Mouse (Mus musculus): ENCODE results near the gene Osbpl10.
"Not testable (repeated sequence)": the region's sequence is repeated elsewhere in the genome, so short reads cannot be mapped to it uniquely, and the experiment has no call there.

Osbpl10 gene

DNA sequence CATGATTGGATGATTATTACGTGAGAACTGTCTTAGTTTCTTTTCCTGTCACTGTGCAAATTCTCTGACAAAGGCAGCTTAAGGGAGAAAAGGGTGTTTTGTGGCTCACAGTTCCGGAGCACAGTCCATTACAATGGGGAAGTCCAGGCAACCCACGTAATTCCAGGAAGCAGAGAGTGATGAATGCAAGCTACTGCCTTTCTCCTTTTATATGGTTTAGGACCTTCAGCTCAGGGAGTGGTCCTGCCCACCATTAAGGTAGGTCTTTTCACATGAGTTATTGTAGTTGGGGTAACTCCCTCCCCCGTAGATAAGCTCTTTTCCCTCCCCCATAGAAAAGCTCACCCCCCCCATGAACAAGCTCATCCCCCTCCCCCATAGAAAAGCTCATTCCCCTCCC lies 52.2 kb downstream of the Osbpl10 start:
- no peak for DNase-seq (ENCODE audit: inconsistent age in 2 of 2, low spot score in 1 of 2)

DNA sequence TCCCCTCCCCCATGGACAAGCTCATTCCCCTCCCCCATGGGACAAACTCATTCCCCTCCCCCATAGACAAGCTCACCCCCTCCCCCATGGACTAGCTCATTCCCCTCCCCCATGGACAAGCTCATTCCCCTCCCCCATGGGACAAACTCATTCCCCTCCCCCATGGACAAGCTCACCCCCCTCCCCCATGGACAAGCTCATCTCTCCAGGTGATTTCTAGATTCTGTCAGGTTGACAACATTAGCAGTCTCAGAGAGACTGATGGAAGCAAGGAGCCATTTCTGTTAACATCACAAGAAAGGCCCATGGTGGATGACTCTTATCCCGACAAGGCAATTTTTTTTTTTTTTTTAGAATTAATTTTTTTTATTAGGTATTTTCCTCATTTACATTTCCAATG lies 52.7 kb downstream of the Osbpl10 start:
- not testable (repeated sequence) for DNase-seq (ENCODE audit: inconsistent age in 2 of 2, low spot score in 1 of 2)

DNA sequence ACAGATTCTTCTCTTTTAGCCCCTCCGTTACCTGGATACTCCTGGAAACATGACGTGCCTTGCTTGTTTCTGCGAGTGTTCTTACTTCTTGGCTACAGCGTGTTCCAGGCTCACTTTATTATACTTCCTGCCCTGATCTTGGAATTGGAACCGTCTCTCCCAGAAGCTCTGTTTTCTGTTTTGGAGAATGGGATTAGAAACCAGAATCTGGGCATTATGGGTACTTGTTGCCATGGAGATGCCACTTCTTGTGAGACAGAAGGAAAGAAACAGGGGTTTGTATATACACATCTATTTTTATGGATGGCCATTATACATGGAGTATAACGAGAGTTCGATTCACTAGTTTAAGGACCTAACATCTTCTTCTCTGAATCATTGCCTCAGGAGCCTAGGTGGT lies 54.4 kb downstream of the Osbpl10 start:
- no peak for DNase-seq (ENCODE audit: inconsistent age in 2 of 2, low spot score in 1 of 2)

DNA sequence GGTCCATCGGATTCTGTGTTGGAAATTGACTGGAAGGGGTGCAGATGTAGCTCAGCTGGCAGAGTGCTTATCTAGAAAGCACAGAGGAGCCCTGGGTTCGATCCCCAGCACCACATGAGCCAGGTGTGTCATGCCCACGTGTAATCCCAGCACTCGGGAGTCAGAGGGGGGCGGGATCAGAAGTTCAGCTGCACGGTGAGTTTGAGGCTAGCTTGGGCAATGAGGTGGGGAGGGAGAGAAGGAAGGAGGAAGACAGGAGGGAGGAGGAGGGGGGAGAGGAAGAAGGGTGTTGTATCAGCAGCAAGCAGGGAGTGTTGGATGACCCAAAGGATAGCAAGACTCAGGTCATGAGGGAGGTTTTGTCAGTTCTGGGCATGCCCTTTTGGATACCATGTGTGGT lies 55.9 kb downstream of the Osbpl10 start:
- DNase-seq (ENCODE audit: inconsistent age in 2 of 2, low spot score in 1 of 2), result no peak

DNA sequence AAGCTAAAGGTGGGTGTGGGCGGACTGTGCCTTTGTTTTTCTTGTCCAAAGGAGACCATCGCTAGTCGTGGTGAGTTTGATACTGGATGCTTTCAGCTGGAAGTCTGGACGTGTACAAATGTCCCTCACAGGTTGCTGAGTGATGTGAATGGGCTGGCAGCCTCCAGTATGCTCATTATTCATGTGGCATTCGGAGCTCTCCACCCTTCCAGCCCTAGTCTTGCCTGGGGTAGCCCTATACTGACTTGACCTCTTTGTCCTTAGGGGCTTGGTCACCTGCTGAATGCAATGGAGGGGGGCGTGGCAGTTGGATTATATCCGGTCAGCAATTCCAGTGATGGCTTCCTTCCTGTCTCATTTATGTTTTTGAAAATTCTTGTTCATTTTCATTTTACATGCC lies 56.4 kb downstream of the Osbpl10 start:
- DNase-seq (ENCODE audit: inconsistent age in 2 of 2, low spot score in 1 of 2), result no peak

DNA sequence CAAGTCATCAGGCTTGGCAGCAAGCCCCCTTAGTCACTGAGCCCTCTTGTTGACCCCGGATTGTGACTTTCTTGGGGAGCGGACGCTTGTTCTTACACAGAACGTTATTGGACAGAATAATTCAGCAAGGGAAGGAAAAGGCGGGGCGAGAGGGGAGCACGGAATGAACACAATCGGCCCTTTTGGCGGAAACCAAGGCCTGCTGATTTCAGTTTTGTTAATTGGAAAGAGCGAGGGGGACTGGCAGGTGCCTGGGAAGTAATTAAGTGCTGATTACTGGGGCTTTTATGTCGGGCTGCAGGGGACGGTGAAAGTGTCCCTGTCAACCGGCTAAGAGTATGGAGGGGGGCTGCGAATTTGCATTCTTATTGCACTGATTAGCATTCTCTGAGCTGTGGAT lies 59.8 kb downstream of the Osbpl10 start:
- no peak for DNase-seq (ENCODE audit: inconsistent age in 2 of 2, low spot score in 1 of 2)

DNA sequence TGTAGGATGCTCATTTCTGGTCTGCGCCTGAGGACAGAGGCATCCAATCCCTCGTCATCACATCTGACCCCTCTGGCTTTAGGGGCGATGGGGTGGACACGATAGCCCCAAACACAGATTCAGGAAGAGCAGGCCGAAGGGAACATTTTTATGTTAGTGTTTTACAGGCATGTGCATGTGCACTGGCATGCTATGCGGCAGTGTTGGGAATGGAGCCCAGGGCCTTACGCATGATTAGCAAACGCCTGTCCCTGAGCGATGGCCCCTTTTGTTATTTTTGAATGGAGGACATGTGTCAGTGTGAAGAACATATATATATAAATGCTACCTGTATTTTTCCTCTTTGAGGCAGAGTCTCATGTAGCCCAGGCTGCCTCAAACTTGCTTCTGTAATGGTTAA lies 60.3 kb downstream of the Osbpl10 start:
- no peak for DNase-seq (ENCODE audit: inconsistent age in 2 of 2, low spot score in 1 of 2)

DNA sequence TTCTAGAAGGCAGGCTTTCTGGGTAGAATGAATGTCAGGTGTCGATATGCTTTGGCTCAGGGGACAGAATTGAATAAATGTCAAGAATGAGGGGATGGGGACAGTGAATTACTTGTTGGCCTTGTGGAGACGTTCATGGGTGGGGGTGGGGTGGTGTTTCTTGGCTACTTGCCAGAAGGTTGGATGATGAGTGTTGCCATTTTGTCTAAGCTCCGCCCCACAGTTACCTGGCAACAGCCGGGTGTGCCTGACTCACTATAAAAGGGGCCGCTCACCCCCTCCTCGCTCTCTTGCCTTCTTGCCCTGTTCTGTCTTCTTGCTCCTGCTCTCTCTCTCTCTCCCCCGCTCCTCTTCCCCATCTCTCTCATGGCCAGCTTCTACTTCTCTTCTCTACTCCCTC lies 60.9 kb downstream of the Osbpl10 start:
- no peak for DNase-seq (ENCODE audit: inconsistent age in 2 of 2, low spot score in 1 of 2)

DNA sequence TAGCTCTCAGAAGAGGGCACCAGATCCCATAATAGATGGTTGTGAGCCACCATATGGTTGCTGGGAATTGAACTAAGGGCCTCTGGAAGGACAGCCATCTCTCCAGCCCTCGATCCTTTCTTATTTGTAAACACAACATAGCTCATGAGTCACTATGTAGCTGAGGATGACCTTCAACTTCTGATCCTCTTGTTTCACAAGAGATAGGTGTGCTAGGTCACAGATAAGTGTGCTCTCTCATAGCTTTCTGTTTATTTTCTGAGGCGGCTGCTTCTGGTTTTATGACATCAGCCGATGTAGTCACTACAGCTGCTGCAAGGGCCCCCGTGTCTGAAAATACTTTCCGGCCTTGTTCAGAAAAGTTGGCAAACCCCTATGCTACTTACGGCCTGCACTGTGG lies 64.2 kb downstream of the Osbpl10 start:
- DNase-seq (ENCODE audit: inconsistent age in 2 of 2, low spot score in 1 of 2), result no peak

DNA sequence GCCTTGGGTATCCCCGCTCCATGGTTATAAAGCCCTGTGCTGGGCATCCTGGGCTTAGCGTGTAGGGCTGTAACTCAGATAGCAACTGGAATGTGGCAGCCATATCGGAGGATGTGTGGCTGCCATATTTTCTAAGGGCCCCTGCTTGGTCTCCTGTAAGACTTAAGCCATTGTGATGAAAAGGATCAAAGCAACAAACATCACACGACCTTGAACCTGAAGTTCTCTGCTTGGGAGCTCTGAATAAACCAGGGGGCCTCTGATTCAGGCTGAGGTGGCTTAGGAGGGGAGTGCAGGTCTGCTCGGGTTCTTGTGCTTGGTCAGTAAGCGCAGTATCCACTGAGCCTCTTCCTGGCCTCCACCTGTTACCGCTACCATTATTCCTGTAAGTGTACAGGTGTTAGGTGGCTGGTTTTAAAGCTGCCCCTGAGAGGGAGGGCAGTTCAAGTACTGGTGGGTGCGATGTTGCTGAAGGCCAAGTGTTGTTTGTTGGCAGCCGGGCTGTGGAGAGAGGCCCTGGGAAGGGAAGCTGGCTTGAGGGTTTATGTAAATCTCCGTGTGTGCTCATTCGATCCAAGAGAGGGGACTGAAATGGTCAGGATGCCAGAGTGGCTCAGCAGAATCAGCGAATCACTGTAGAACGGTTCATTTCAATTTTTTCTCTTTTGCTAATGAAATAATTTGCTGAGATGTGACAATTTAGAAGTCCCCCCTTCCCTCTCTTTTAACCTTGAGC lies 64.8 kb downstream of the Osbpl10 start:
- no peak for DNase-seq (ENCODE audit: inconsistent age in 2 of 2, low spot score in 1 of 2)

DNA sequence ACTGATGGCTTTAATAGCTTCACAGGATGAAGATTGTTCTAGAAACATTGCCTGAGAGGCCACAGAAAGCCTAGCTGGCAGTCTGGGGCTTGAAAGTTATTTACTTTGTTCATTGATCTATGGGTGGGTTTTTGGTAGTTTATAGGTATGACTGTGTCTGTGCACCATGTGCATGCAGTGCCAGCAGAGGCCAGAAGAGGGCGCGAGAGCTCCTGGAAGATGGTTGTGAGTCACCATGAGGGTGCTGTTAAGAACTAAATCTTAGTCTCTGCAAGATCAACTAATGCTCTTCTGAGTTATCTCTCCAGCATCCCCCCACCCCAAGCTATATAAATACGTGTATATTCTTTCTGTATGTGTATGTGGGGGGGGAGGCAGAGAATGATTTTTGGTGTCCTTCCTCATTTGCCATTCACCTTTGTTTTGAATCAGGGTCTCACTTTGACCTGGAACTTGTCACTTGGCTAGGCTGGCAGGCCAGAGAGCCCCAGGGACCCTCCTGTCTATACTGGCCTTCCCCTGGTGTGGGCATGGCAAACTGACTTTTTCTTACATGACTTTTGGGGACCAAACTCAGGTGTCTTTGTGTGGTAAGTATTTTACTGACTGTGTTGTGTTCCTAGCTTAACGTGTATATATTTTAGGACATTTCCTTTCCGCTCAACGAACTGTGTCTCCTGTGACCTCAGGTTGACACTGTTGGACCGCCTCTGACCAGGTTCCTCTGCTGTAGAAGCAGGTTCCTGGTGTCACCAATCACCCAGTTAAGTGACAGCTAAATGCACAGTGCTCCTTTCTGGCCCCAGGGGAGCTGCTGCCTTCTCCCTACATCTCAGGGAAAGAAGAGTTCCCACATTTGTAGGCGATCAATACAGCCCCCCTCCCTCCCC lies 65.8 kb downstream of the Osbpl10 start:
- no peak for DNase-seq (ENCODE audit: inconsistent age in 2 of 2, low spot score in 1 of 2)

DNA sequence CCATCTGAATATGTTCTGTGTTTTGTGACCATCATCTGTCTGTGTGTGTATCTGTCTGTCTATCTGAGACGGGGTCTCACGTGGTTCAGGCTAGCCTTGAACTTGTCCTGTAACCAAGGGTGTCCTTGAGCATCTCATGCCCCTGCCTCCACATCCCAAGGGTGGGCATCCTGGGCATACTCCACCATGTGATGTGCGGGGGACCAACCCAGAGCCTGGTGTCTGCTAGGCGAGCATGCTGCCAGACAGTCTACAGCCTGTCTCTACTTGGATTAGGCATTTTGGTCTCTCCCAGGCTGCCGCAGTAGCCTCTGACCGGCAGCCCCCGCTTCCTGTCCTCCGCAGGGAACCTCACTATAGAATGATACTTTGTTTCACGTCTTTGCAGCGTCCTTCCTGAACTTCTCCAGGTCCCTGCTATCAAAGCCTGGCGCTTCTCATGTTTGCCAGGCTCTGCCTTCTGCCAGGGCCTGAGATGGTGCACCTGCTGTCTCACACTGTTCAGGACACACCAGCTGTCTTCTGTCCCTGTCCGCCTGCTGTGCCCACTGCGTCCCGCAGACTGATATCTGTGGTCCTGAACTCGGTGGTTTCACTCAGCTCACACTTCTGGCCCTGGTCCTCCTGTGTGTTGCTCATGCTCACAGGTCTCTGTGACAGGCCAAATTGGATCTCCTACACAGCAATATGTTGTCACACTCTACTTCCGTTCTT lies 66.9 kb downstream of the Osbpl10 start:
- no peak for DNase-seq (ENCODE audit: inconsistent age in 2 of 2, low spot score in 1 of 2)

DNA sequence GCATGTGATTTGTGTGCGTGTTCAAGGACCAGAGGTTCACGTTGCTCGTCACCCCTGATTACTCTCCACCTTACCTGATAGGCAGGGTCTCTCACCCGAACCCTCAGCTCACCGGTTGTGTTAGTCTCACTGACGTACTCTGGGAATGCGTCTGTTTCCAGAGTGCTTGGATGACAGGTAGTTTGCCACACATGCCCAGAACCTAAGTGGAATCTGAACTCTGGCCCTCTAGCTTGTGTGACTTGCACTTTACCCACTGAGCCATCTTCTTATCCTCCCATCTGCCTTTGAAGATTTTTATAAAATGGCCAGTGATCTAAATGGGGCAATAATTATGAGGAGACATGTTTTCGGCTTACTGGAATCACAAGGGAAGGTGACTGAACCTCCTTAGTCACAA lies 68.3 kb downstream of the Osbpl10 start:
- DNase-seq (ENCODE audit: inconsistent age in 2 of 2, low spot score in 1 of 2), result no peak

DNA sequence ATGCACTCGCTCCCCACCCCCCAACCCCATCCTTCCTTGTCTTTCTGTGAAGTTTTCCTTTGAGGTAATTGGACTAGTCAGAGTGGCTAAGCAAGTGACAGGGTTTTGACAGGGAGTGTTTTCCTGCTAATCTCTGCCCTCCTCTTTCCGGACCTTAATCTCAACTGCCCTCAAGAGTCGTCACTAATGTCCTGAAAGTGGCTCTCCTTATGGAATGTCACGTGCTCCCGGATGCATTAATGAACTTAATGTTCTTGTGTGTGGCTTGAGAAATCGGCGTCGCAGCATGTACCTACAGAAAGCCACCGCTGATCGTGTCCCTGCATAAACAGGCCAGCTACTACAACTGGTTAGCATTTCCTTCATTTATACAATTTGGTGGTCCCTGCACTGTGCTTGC lies 70.0 kb downstream of the Osbpl10 start:
- DNase-seq (ENCODE audit: inconsistent age in 2 of 2, low spot score in 1 of 2), result no peak

DNA sequence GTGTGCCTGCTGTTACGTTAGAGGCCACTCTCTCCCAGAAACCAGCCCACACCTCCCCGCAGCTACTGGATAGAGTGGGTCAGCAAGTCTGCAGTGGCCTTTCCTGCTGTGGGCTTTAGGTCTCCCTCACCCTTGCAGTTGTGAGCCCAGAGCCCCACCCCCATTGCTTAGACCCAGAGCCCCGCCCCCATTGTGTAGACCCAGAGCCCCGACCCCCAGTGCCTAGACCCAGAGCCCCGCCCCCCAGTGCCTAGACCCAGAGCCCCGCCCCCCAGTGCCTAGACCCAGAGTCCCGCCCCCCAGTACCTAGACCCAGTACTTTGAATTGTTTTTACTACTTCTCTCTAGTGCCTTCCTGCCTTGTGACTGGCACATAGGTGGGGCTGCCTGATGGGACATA lies 70.5 kb downstream of the Osbpl10 start:
- no peak for DNase-seq (ENCODE audit: inconsistent age in 2 of 2, low spot score in 1 of 2)

DNA sequence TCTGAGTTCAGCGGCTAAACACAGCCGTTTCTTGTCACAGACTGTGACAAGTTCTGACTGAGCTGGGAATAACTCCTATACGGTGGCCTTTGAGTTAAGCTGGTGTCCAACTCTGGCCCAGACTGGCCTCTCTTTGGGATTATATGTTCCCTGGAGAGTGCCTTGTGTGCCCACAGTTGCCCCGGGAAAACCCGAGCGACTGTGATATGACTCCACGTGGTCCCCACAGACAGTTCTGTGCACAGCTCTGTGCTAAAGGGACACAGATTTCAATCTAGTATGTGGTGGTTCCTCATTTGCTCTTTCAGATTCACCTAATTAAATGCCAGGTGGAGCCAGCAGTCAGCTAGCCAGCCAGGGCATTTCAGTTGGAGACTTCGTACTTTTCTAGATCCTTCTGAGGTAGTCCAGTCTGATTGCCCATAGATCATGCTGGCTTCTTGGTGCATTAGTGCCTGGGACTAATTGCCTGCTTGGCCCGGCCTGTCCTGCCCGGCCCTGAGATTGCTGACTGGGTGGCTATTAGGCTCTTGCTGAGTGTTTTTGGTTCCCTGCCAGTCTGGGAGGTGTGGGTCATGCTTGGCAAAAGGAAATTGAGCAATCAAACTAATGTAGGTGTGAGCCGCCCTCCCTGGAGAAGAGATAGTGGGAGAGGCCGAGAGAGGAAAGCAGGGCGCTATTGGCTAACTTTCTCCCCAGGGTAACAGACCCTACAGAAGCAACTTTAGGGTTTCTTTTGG lies 71.8 kb downstream of the Osbpl10 start:
- DNase-seq (ENCODE audit: inconsistent age in 2 of 2, low spot score in 1 of 2), result peak; percentile 13 to 80

DNA sequence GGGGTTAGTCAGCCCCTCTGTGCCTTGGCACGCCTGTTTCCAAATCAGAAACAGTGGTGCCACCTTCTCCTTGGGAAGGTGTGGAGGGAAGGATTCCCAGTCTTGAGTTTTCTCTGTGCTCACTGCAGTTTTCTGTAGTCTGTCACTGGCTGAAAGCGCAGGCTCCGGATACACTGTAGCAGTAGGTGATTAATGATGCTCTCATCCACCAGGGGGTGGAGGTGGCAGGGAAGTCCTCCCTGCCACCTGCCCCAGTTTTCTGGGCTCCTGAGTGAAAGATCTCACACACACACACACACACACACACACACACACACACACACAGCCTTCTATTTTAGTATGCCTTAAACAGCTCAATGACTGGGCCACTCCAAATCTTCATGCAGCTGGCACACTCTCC lies 73.6 kb downstream of the Osbpl10 start:
- DNase-seq (ENCODE audit: inconsistent age in 2 of 2, low spot score in 1 of 2), result no peak

DNA sequence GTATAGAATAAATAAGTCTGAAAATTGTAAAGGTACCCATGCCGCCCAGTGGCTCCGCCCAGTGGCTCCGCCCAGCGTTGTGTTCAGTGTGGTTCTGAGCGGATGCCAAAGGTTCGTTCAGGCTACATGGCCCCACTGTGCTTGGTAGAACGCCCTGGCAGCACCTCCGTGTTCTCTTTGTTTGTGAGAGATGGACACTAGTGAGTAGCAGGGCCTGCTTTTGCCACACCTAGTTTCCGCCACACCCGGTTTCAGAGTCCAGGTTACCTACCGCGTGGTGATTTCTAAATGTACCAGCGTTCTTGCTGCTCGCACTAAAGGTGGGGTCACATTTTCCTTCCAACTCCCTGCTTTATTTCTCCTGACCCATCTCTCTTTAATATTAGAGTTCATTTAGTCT lies 75.4 kb downstream of the Osbpl10 start:
- DNase-seq (ENCODE audit: inconsistent age in 2 of 2, low spot score in 1 of 2), result no peak

DNA sequence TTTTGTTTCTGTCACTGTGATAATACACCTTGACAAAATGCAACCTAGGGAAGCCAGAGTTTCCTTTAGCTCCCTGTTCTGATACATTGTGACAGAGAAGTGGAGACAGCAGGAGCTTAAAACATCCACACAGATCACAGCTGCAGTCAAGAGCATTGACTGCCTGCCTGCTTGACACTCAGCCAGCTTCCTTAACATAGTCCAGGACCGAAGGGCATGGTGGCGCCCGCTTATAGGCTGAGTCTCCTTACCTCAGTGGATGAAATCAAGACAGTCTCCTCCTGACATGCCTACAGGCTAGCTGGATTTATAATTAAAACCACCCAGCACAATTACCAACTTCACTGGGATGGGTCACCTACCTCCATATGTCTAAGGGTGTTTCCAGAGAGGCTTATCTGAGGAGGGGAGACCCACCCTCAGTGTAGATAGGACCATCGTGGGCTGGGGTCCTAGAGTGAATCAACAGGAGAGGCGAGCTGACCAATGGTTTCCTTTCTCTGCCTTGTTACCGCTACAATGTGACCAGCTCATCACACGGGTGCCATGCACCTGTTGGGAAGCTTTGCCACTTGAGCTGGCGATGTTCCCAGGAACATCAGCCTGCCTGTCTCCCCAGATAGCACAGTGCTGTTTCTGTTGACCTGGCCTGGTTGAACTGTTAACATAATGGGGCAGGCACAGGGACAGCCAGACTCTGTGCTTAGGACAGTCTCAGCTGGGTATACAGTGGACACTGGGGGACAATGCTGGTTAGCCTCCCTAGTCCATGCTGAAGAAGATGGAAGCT lies 76.9 kb downstream of the Osbpl10 start:
- DNase-seq (ENCODE audit: inconsistent age in 2 of 2, low spot score in 1 of 2), result peak in 1 of 2 experiments; percentile 28

DNA sequence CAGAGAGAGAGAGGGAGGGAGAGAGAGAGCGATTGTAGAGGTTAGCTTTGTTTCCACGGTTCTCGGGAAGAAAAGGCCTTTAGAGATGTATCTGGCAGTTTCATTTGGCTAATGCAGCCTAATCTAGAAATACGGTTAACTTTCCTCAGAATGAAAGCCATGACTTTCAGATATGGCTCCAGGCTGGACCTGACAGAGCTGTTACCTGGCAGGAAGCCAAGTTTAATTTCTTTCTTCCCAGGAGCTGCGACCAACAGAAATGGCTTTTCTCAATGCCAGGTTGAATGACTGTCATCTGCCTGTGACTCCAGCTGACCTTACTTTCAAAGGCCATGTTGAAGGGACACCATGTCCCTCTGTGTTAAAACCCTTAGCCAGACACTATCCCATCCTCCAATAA lies 80.4 kb downstream of the Osbpl10 start:
- peak; percentile 25 to 49 for DNase-seq (ENCODE audit: inconsistent age in 2 of 2, low spot score in 1 of 2)

Data from adrenal gland, adult (tissue).